Mouse (Mus musculus): ENCODE results near the gene Rmdn2.

DNA sequence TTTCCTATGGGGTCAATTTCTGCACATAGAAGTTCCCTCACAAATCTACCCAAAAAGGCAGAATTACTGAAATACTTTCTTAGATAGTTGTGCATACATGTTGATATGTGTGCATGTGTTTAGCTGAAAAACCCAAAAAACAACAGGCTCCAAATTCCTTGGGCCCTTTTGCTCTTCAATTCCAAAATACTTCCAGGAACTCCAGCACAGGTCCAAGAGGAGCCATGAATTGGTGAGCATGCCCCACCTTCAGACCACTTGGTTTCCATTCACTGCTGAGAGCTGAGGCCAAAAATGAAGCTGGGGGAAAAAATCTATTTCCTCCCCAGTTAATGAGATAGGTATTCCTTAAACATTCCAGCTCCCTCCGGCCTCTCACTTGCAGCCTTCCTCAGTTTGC lies 98.1 kb downstream of the Rmdn2 start:
- TF ChIP-seq CTCF (IDR thresholded peaks at IDR 0.05; ENCODE audit: borderline replicate concordance, insufficient read depth, low read length) (no peak), POLR2A (IDR thresholded peaks at IDR 0.05; ENCODE audit: low read depth, low read length) (no peak)
